Mouse (Mus musculus) kidney, adult 2 months (tissue): ENCODE results near the gene Stmn1.

Experiments used
- CTCF ChIP-seq: fragments of 200-500 bp; conservative IDR thresholded peaks from 2 replicates; pipeline ENCODE4 v1.5.1; 2011; ENCODE audit warnings: low read depth, mild to moderate bottlenecking, control low read depth, low read length, moderate library complexity, mixed read lengths; ENCODE audit not compliant: insufficient read depth, insufficient read length
- POLR2A ChIP-seq: fragments of 200-500 bp; IDR thresholded peaks from one replicate; pipeline ENCODE4 v1.6.1; 2011; ENCODE audit warnings: low read depth, low read length, control low read depth

GRCm38 (mm10) chr4:134497223-134497622 lies 29.1 kb downstream of the Stmn1 start:
- TF ChIP-seq CTCF (no peak), POLR2A (no peak)
